Mouse (Mus musculus) kidney, embryonic 14.5 days (tissue): ENCODE measurements around the gene Atg16l2. TPM values are rescaled to one million over a fixed set of nuclear protein-coding genes. Genes with fewer than 3 reads are reported as not detected.
A peak's percentile ranks its signal among the peaks of the same experiment; 100 is the strongest.

Experiments used
- ATAC-seq: fragments of 200-750 bp; cut with Nextera tagmentation; 2 replicates; pipeline ENCODE4 v1.8.0; 2017; ENCODE audit warnings: moderate number of reproducible peaks, mild to moderate bottlenecking, moderate TSS enrichment, moderate library complexity; ENCODE audit not compliant: low FRiP score, low TSS enrichment
- H3K27ac ChIP-seq: fragments of 300-500 bp; sonication (generic); 2 replicates; pipeline ENCODE4 v1.5.1; 2014; ENCODE audit warnings: low read depth, mild to moderate bottlenecking, low read length, moderate library complexity, mixed read lengths
- H3K27me3 ChIP-seq: fragments of 300-500 bp; sonication (generic); 2 replicates; pipeline ENCODE4 v1.6.1; 2014; ENCODE audit warnings: mild to moderate bottlenecking, low read length; ENCODE audit not compliant: control insufficient read depth, insufficient read depth
- H3K36me3 ChIP-seq: fragments of 300-500 bp; sonication (generic); 2 replicates; pipeline ENCODE4 v1.6.1; 2014; ENCODE audit warnings: low read length, mixed read lengths; ENCODE audit not compliant: control insufficient read depth, insufficient read depth
- H3K4me1 ChIP-seq: fragments of 300-500 bp; sonication (generic); 2 replicates; pipeline ENCODE4 v1.6.1; 2014; ENCODE audit warnings: low read length, mixed read lengths; ENCODE audit not compliant: control insufficient read depth, insufficient read depth
- H3K4me2 ChIP-seq: fragments of 300-500 bp; sonication (generic); replicated peaks from 2 replicates; pipeline ENCODE4 v1.6.1; 2014; ENCODE audit warnings: low read depth, mild to moderate bottlenecking, low read length
- H3K4me3 ChIP-seq: fragments of 300-500 bp; sonication (generic); 2 replicates; pipeline ENCODE4 v1.5.1; 2014; ENCODE audit warnings: mild to moderate bottlenecking, low read length
- H3K9ac ChIP-seq: fragments of 300-500 bp; sonication (generic); 2 replicates; pipeline ENCODE4 v1.6.1; 2014; ENCODE audit warnings: low read depth, mild to moderate bottlenecking, low read length, moderate library complexity
- H3K9me3 ChIP-seq: fragments of 300-500 bp; sonication (generic); 2 replicates; pipeline ENCODE4 v1.6.1; 2016; ENCODE audit warnings: low read length; ENCODE audit not compliant: control insufficient read depth
- WGBS: fragments of 180-500 bp; shearing (Covaris S2); extraction: QIAGEN DNeasy Blood & Tissue Kit; methylation state at CpG from one replicate; pipeline ENCODE4 v1.1.7; 2014; 5-methylcytosine and 5-hydroxymethylcytosine counted together
- polyA plus RNA-seq: library from polyadenylated mRNA; unstranded; fragments of >200 nt; fragmentation: Nextera tagmentation; extraction: Ambion mirVana; gene quantifications from 2 replicates; pipeline ENCODE4 v1.2.1, GENCODE M21; 2014

Gene Atg16l2
- polyA plus RNA-seq, 1 experiment from 2014 or later = 10.5 TPM

GRCm38 (mm10) chr7:101326006-101326405, 24.0 kb upstream of the Atg16l2 start:
- no peaks in the 10 kb centered on the region; the same call in 1 of the 2 replicates for H3K36me3 ChIP-seq

DNA sequence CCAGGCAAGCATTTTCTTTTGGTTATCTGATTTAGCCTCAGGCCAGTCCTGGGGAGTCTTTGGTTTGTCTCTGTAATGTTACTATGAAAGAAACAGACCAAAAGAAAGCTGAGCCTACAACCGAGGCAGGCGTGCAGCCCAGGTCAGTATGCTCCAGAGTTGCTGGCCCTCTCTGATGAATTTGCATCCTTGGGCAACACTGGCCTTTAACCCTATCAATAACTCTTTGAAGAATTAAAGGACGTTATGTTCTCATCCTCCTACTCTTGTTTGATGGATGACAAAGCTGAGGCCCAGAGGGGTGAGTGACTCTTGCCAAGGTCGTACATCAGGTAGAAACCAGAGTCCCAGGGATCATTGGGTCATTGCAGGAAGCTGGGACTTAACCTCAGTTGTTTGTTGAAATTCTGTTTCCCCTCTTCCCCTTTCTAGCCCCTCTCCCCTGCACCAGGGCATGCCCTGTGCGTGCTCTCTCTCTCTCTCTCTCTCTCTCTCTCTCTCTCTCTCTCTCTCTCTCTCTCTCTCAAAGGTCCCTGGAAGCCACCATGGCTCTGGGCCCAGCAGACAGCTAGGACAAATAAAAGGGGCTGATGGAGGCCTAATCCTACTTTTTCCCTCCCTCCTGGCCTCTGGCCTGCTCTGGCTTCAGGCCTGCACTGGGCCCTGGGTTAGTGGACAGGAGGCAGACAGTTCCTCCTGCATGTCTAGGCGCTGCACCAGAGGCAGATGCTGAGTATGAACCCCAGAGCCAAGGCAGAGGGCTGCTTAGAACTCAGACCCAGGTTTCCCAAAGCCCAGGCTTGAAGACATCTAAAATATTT, 22.3 kb upstream of the Atg16l2 start:
- Histone ChIP-seq H3K4me3 (no peak overlapping the region), H3K36me3 (no peaks in the 10 kb centered on the region), H3K9ac (no peak overlapping the region), H3K27me3 (no peaks in the 10 kb centered on the region), H3K27ac (no peak overlapping the region), H3K9me3 (no peaks in the 10 kb centered on the region), H3K4me2 (no peak overlapping the region), H3K4me1 (peaks cover 7% of the 10 kb centered on the region)
- 48% methylated on average over 6 of the region's 6 CpGs for WGBS
- no peak for ATAC-seq

More at GRCm38 (mm10) chr7:101326006-101326405, 24.0 kb upstream of the Atg16l2 start:
- no peak overlapping the region for H3K4me2 ChIP-seq
- H3K27ac ChIP-seq = no peak overlapping the region
- no peak for ATAC-seq
- no peak overlapping the region for H3K4me3 ChIP-seq
- peaks cover 7% of the 10 kb centered on the region for H3K4me1 ChIP-seq
- H3K27me3 ChIP-seq = no peaks in the 10 kb centered on the region
- no peaks in the 10 kb centered on the region for H3K9me3 ChIP-seq
- H3K9ac ChIP-seq = no peak overlapping the region
- 73% methylated on average over 5 of the region's 5 CpGs for WGBS

- Histone ChIP-seq H3K27ac (peak overlapping the region; percentile 45; the same call in 1 of the 2 replicates), H3K27me3 (no peaks in the 10 kb centered on the region), H3K4me3 (peak overlapping the region; percentile 65; the same call in 1 of the 2 replicates), H3K36me3 (no peaks in the 10 kb centered on the region), H3K4me1 (peaks cover 7% of the 10 kb centered on the region), H3K4me2 (peak overlapping the region; percentile 94), H3K9ac (0 out of 2 replicates have a peak overlapping the region, but pooled peaks have one; percentile 13), H3K9me3 (no peaks in the 10 kb centered on the region)
- 0 out of 2 replicates have a peak, but pooled peaks have one; percentile 5 for ATAC-seq
- WGBS = 53% methylated on average over 4 of the region's 4 CpGs
Observed at GRCm38 (mm10) chr7:101323141-101323594, 21.1 kb upstream of the Atg16l2 start.

GRCm38 (mm10) chr7:101321218-101321827, 19.3 kb upstream of the Atg16l2 start:
- peak overlapping the region; percentile 94 for H3K4me2 ChIP-seq
- peak overlapping the region; percentile 65 for H3K4me3 ChIP-seq
- H3K4me1 ChIP-seq = peaks cover 3% of the 10 kb centered on the region; the same call in 1 of the 2 replicates
- H3K36me3 ChIP-seq = no peaks in the 10 kb centered on the region
- ATAC-seq = peak; percentile 75
- 1% methylated on average over 47 of the region's 61 CpGs for WGBS
- H3K9me3 ChIP-seq = no peaks in the 10 kb centered on the region
- no peaks in the 10 kb centered on the region for H3K27me3 ChIP-seq
- peak overlapping the region; percentile 82 for H3K9ac ChIP-seq
- peak overlapping the region; percentile 65 for H3K27ac ChIP-seq

DNA sequence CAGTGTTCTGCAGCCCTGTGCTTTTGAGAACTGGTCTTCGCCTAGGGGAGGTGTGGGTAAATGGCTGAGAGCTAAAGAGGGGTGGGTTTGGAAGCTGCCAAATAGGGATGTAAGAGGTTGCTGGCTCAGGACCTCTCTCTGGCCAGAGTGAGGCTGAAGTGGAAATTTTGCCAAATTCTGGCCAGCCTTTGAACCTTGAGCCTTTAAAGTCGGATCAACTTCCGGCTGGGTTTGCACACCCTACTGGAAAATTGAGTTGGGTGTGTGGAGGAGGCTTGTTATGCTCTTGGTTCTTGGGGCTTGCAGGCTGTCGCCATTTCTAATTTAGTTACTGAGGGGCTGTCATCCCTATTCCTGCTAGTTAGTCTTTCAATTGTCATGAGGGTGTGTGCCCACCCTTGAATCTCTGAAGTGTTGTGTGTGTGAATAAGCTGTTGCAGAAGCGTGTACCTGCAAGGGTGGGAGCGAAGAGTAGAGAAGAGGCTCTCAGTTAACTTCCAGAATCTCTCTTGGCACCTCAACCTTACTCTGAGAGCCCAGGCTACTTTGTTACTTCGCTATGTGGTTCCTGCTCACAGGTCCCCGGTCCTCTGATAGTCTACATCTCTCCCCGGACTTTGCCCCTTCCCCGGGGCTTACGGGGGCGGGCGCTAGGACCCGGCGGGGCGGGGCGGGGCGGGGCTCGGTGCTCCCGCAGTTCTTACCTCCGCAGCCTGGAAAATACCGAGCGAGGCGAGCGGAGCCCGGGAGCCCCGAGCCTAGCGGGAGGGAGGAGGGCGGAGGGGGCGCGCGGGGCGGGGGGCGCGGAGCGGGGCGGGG, 18.6 kb upstream of the Atg16l2 start:
- peak overlapping the region; percentile 65 for H3K27ac ChIP-seq
- H3K36me3 ChIP-seq = no peaks in the 10 kb centered on the region
- H3K4me2 ChIP-seq = peak overlapping the region; percentile 94
- peak; percentile 82 for ATAC-seq
- no peaks in the 10 kb centered on the region for H3K9me3 ChIP-seq
- H3K4me1 ChIP-seq = peaks cover 3% of the 10 kb centered on the region; the same call in 1 of the 2 replicates
- H3K4me3 ChIP-seq = peak overlapping the region; percentile 65
- peak overlapping the region; percentile 82 for H3K9ac ChIP-seq
- H3K27me3 ChIP-seq = no peaks in the 10 kb centered on the region
- WGBS = 4% methylated on average over 31 of the region's 37 CpGs

DNA sequence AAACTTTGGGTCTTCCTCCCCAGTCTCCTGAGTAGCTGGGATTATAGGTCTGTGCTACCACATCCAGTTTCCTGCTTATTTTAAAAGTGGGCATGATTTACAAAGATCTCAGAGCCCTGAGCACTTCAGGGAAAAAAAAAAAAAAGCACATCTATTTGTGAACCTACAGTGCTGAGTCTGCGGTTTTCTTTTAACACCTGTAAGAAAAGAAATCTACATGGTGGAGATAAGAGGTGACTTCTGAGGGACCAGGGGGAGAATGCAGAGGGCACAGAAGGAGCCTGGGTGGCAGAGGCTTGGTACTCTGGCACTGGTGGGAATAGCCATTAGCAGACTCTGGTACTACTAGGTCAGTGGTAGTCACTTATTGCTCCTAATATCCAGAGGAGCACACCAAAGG, 17.7 kb upstream of the Atg16l2 start:
- H3K27me3 ChIP-seq = no peaks in the 10 kb centered on the region
- no peak overlapping the region for H3K27ac ChIP-seq
- H3K4me2 ChIP-seq = no peak overlapping the region
- no peaks in the 10 kb centered on the region for H3K9me3 ChIP-seq
- no peak overlapping the region for H3K9ac ChIP-seq
- 93% methylated on average over 1 of the region's 1 CpGs for WGBS
- no peak overlapping the region for H3K4me3 ChIP-seq
- no peak for ATAC-seq
- H3K36me3 ChIP-seq = no peaks in the 10 kb centered on the region
- peaks cover 3% of the 10 kb centered on the region; the same call in 1 of the 2 replicates for H3K4me1 ChIP-seq

DNA sequence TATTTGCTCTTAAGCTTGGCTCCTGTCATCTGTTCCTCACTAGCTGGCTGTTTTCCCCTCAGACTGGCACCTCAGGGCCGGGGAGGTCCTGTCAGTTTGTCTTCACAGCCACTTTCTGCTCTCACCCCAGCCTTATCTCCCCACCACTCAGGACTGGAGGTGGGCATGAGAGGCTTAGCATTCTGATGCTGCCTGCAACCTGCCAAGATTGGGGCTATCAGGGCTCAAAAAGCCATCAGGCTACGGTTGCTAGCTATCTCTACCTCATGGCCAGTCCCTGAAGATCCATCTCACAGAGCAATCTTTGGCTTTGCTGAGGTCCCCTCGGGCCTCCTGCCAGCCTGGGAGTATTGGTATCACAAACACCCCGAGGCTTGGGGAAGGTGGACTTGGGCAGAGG, 16.8 kb upstream of the Atg16l2 start:
- no peak overlapping the region for H3K9ac ChIP-seq
- H3K27ac ChIP-seq = no peak overlapping the region
- no peaks in the 10 kb centered on the region for H3K27me3 ChIP-seq
- H3K4me1 ChIP-seq = peaks cover 3% of the 10 kb centered on the region; the same call in 1 of the 2 replicates
- WGBS = 64% methylated on average over 4 of the region's 4 CpGs
- no peak overlapping the region for H3K4me3 ChIP-seq
- H3K4me2 ChIP-seq = no peak overlapping the region
- no peaks in the 10 kb centered on the region for H3K36me3 ChIP-seq
- ATAC-seq = no peak
- H3K9me3 ChIP-seq = no peaks in the 10 kb centered on the region

GRCm38 (mm10) chr7:101317014-101317413, 15.0 kb upstream of the Atg16l2 start, which contains the start of gene Stard10:
Gene Stard10, plus strand, starts transcription at chr7:101317086.
- Histone ChIP-seq H3K27ac (no peak within 1 kb of the TSS), H3K27me3 (no peaks in the 10 kb centered on the region), H3K36me3 (no peaks in the 10 kb centered on the region), H3K9ac (no peak within 1 kb of the TSS), H3K4me1 (no peaks in the 10 kb centered on the region), H3K4me2 (no peak within 1 kb of the TSS), H3K9me3 (no peaks in the 10 kb centered on the region), H3K4me3 (no peak within 1 kb of the TSS)
- ATAC-seq = no peak
- 72% methylated on average over 3 of the region's 3 CpGs for WGBS
